Mouse (Mus musculus) ovary, postnatal 10 days (tissue): ENCODE measurements around the gene Cep83.
A peak's percentile ranks its signal among the peaks of the same experiment; 100 is the strongest.
"Not testable (repeated sequence)": the region's sequence is repeated elsewhere in the genome, so short reads cannot be mapped to it uniquely, and the experiment has no call there.

Source experiments
- DNase-seq: peaks from one replicate; pipeline ENCODE4 v3.0.0; 2022; ENCODE audit warnings: low spot score

Gene Cep83

DNA sequence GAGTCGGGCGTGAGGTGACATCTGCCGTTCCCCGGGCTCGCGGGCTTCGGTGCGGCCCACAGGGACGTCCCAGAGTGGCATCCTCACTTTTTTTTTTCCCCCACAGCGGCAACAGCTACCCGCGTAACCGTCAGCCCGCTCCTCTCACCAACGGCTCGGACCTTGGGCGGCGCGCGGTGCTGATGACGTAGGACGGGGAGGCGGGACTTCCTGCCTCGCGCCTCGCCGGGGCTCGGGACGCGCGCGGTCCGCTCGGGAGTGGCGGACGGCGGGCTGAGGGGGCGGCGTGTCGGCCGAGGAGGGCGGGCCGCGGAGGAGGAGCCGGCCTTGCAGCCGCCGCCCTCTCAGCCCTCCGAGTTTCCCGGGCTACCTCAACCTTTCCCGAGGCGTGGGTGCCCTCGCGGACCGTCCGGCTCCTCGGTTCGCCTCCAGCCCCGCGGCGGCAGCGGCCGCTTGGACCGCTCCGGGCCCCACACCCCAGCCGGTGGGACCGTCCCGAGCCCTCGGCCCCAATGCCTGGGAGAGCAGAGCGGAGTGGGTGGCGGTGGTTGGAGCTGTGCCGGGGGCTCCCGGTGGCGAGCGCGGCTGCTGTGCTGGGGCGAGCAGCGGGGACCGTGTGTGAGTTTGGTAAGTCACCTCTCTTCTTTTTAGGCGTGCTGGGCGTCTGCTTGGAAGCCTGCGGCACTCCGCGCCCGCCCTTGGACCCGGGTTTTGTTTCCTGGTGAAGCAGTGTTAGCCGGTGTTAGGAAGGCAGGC is at the start of gene Cep83:
TSS of gene Cep83 (plus strand) at position 235 of the 756 bp plus-strand sequence.
- DNase-seq: peak; percentile 85

DNA sequence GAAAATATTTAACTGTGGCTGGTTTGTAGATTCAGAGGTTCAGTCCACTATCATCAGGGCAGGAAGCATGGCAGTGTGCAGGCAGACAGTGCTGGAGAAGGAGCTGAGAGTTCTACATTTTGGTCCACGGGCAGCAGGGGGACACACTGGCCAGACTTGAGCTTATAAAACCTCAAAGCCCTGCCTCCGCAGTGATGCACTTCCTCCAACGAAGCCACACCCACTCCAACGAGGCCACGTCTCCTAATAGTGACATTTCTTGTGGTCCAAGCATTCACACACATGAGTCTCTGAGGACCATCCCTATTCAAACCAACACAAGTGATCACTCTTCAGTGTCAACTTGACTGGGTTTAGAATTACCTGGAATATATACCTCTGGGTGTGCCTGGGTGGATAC is 49.2 kb upstream of the Cep83 start:
- no peak for DNase-seq

DNA sequence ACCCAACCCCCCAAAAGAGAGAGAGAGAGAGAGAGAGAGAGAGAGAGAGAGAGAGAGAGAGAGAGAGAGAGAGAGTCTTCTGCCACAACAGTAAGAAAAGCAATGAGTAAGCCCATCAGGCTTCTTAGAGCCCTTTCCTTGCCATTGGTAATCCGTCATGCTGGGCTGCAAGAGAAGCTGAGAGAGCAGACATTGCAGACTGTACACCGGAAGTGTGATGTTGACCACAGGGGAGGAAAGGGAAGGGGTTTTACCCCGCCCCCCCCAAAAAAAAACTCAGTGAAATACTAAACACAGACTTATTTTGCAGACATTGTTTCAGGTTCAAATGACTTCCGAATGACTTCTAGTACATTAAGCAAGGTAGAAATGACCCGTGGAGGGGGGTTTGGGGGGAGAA is 48.4 kb upstream of the Cep83 start:
- DNase-seq: no peak

DNA sequence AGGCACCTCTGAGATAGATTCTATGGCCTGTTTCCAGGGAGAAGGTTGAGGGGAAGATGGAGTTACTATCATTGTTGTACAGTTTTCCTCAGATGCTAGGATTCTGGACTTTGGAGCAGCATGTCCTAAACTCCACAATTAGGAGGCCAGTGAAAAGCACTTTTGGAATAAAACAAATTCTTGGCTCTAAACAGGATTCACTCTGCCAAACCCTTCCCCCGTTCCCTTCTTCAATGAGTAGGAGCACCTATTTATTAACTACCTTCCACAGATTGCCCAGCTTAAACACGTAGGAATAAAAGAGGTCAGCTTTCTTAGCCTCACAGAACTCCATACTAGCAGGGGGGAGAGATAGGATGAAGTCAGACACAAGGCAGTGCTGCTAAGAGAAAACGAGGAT is 24.4 kb upstream of the Cep83 start:
- no peak for DNase-seq

DNA sequence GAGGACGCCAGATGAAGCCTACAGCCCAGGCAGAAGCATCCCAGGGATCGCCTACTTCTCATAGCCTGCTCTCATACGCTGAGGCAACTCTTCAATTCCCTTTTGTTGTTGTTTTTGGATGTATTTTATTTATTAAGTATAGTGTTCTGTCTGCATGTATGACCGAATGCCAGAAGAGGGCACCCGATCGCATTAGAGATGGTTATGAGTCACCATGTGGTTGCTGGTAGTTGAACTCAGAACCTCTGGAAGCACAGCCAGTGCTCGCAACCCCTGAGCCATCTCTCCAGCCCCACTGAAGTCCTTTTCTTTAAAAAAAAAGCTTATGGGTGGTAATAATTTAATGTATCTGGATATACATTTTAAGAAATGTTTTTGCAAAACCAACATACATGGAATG is 24.0 kb upstream of the Cep83 start:
- DNase-seq: no peak

DNA sequence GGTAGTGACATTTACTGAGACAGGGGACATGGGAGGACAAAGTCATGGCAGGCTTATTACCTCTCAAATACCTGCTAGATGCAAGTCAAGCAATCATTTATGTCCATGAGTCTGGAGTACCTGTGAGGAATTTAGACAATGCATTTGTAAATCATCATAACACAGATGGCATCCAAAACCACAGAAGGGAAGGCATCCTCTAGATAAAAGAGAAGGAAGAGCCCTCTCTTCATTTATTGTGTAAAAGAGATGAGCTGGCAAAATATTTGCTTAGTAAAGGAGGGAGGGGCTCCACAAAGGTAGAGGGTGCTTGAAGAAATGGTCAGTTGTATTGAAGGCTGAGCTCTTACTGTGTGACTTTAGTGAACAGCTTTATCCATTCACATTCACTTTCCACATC is 20.3 kb upstream of the Cep83 start:
- no peak for DNase-seq

DNA sequence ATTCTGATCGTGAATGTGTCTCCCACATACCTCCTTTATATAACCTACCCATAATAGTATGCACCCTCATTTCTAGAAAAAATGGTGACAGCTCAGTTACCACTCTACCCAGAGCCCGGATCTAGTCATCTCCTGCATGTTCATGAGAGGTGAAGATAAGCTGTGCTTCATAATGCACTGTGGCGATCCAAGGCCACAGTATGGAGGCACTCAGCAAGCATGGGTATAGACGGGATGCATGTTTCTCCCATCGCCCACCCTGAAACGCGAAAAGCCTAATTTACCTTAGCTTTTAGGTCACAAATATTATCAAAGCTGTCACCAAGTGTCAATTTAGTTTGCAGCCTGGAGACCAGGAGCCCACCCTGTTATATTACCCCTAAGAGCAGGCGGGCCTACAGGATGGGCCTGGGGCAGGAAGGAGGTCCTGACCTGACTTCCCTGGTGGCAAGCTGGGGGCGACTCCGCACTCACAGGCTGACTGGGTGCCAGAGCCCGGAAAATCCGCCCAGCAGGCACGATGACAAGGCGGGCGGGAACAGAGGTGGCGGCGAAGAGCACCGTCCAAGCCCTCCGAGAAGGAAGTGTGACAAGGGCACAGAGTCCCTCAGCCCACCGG is 544 bp upstream of the Cep83 start:
- DNase-seq: no peak

DNA sequence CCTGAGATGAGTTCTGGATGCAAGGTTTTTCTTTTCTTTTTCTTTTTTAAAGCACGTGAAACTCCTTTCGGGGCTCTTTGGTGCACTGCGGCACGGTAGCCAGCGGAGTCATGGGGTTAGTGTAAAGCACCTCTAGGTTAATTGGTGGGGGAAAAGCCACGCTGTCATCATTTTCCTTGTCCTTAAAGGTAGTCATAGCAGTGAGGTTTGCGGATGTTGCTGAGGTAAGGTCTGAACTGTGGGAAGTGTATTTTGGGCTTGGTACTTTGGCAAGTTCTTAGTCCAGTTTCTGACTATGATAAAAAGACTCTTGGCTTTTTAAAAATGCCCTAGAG is 689 bp downstream of the Cep83 start:
- no peak for DNase-seq

DNA sequence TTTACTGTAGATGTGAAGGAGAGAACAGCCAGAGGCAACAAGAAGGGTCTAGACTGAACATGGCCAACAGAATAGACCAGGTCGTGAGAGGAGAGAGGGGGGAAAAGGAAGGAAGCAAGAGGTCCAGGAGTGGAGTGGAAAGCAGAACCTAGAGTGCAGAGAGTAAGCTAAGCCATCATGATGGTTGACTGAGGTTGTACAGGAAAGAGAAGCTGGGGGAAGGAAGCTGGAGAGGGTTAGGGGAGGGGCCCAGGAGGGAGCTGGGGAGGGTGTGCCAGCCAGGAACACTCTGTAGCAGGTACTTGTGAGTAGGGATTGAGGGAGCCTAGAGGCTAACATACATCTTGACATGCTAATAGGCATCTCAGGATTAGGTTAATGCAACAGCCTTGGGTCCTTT is 1.9 kb downstream of the Cep83 start:
- no peak for DNase-seq

DNA sequence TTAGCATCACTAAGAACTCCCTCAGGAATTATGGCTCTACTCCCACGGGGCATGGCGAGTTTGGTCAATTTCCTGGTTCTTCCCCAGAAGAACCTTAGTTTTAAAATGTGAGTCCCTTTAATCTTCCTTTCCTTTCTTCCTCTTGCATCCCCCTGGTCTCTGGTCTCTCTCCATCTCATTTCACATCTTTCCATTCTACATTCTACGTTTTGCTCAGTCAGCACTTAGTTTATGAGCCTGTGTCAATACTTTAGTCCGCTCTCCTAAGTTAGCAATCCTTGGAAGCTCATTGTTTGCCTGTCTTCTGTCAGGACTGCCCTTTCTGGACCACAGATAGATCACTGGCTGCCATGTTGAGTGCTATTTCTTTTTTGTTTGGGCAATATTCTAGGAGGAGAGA is 3.7 kb downstream of the Cep83 start:
- DNase-seq: no peak

DNA sequence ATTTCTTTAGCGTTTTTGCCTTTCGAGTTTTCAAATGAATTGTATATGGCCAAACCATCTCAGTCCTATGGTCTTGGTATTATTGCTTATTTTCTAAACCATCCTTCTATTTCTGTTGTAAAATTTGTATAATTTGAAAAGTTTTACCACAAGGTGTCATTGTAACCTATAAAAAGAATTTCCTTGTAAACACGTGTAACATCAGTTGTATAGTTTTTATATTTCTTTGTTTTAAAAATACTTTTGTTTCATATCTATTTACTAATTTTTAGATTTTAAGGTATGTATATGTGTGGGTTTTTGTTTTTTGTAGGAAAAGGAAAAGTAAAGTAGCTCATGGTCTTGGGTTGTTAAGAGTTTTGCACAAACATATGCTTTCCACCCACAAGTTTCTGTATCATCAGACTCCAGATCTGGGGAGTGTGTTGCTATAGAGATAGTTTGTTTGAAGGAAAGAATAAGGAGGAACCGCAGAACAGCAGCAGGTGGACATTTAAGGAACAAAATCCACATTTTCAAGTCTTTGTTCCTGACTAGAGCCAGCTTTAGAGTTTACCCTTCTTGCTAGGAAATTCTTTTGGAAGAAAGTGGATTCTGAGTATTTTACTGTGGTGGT is 17.3 kb downstream of the Cep83 start:
- DNase-seq: no peak

DNA sequence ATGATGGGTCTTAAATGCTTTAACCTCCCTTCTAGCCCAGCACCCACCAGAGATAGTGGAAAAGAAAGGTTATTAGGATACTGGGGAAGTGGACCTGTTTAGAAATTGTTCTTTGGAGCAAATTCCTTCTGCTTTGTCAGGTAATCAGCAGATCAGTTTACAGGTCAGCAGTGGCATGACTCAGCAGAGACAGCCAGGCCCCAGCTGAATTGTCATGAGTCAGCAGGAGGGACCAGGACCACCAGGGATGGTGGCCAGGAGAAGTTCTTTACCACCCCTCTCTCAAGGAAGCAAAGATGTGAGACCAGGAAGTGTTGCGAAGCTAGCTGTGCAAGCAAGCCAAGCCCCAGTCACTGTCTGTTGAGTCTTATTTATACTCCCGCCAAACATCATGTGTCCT is 18.2 kb downstream of the Cep83 start:
- no peak for DNase-seq

DNA sequence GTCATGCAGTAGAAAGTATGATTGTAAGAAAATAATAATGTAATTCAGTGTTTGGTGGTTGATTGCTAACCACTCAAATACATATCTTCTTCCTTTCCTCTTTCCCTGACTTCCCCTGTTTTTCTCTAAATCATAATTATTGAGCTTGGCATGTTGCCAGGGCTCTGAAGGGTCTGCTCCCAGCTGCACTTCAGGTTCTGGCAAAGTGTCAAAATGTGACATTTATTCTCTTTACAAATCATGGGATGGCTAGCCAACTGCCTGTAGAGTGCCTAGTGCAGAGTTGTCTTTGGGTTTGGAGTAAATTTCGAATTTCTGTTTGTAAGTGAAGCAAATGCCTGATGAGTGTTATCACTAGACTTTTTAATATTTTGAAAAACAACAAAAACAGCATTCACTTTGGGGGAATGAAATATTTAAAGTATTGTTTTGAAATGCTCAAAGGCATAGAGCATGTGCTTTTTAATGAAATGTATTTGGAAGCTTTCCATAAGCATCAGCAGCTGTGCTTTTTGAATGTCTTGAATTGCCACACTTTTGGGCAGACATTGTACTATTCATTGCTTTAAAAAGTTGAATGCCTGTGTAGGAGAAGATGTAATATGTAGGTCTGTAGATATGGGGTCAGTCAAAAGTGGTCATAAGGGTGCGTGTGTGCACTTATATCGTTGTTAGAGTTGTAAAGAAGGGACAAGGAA is 21.3 kb downstream of the Cep83 start:
- no peak for DNase-seq

DNA sequence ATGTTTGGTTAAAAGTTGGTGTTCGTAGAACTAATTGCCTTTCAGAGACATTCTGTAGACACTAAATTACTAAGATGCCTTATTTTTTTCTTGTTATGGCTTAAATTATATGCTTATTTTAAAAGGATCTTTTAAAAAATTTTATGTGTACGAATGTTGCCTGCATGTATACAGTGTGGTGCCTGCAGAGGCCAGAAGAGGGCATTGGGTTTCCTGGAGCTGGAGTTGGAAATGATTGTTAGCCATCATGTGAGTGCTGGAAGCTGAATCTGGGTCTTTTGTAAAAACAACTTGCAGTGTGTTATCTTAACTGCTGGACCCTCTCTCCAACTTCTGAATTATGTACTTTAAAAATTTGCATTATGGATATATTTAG is 21.9 kb downstream of the Cep83 start:
- no peak for DNase-seq

DNA sequence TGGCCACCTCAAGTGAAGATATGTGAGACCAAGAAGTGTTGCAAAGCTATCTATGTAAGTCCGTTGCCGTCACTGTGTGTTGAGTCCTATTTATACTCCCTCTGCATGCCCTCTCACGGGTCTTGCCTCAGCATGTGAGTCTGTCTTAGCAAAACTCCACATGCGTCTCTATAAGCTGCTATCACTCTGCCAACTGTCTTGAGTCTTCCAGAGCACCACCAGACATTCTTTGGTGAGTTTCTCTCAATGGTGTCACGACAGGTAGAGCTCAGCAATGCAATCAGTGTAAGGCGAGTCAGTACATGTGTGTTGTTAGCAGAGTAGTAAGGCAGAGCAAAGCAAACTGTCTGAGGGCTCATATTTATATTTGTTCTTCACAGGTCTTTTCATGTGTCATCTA is 31.8 kb downstream of the Cep83 start:
- no peak for DNase-seq

DNA sequence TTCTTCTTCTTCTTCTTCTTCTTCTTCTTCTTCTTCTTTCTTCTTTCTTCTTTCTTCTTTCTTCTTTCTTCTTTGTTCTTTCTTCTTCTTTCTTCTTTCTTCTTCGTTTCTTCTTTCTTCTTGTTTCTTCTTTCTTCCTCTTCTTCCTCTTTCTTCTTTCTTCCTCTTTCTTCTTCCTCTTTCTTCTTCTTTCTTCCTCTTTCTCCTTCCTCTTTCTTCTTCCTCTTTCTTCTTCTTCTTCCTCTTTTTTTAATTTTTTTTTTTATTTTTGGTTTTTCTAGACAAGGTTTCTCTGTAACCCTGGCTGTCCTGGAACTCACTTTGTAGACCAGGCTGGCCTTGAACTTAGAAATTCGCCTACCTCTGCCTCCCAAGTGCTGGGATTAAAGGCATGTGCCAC is 39.6 kb downstream of the Cep83 start:
- not testable (repeated sequence) for DNase-seq

DNA sequence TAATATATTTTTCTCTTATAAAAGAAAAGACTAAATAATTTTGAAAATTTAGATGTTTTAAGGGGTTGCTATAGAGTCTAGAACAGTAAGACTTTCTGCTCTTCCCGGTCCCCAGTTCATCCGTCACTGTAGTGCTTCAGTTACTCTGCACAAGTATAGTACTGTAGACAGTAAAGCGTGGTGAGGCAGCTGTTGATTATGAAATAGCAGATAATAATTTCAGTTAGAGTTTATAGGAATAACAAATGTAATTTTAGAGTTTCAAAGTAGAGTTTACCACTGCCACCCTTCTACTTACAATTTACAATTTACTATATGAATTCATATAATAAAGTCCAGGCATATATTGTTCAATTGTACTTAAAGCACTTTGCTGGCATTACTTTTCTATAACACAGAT is 42.0 kb downstream of the Cep83 start:
- no peak for DNase-seq

DNA sequence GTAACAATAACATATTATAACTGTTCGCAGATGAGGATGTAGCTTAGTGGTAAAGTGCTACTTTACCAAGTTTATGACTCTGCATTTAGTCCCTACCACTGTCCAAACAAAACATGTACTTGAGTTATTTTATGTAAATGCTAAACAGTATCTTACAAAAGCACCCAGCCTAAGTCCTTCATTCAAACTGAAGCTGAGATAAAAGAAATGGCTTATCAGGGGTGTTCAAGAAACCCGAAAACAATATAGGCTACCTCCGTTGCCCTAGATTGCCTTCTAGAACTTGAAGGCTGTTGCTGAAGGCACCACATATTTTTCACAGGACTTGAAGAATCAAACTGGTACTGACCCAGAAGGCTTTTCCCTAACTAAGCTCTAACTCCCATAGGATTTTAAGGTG is 46.4 kb downstream of the Cep83 start:
- no peak for DNase-seq

DNA sequence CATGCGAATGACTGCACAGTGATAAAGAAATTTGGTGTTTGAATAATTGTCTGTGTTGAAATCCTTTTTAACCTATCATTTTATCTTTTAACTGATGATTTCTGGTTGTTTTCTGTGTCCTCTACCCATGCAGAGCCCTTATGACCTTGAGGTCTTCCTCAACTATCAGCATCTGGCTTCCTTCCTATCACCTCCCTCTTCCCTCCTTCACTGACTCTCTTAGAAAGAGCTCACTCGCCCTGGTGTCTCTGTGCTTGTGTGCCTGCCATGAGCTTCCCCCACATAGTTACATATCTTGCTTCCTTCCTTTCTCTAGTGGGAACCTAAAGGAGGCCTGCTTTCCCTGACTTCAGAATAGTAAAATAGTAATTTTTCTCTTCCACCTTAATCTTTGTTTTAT is 51.8 kb downstream of the Cep83 start:
- no peak for DNase-seq

DNA sequence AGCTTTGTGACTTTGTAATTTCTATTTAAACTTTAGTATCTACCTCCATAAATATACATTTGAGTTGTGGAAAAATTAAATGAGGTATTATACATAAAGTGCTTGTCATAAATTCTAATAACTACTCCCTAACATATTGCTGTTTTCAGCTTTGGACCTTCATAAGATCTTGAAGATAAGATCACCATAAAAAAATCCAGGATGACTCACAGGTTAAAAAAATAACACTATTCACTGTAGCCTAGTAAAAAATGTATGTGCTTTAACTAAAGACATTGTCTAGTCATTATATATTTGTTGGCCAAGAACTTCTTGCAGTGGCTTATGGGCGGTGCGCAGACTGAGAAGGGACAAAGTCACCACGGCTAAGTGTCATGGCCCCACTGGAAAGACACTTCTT is 53.0 kb downstream of the Cep83 start:
- no peak for DNase-seq

DNA sequence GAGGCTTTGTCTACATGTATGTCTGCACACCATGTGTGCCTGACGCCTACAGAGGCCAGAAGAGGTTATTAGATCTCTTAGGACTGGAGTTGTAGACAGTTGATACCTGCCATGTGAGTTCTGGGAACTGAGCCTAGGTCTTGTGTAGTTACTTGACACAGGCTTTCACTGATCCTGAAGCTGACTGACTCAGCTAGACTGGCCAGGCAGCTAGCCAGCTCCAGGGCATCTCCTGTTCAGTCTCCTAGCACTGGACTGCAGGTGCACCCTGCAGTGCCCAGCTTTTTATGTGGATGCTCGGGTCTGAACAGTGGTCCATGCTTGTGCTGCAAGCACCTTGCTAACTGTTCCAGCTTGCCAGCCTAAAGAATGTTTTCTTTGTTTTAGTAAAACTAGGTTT is 58.6 kb downstream of the Cep83 start:
- no peak for DNase-seq

DNA sequence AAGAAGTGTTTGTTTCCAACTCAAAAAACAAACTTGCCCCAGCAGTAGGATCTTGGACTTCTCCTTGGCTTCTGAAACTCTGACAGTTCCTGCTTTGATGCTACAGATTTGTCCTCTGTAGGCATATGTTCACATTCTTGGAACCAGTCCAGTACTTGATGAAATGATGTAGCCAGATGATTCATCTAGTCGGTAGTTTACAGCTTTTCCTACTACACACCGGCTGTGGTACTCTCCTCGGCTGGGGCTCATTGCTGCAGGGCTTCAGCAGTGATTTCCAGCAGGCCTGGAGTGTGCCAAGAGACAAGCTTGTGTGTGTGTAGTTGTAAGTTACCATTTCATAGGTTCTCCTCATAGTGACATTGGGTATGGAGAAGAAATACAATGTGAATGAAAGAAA is 83.0 kb downstream of the Cep83 start:
- no peak for DNase-seq

DNA sequence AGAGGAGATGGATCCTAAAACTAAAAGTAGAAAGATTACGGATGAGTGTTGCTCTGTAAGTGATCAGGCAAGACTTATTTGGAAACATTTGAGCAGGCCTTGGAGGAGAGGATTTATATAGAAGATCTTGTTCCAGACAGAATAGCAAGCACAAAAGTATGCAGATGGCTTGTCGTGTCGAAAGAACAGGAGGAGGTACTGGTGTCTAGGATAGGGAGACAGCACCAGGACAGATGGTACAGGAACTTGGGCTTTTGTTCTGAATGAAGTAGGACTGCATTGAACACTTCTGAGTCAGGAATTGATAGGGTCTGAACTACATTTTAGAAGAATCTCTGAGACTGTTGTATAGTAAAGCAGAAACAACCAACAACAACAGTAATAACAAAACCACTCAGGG is 89.1 kb downstream of the Cep83 start:
- DNase-seq: no peak
